Mouse (Mus musculus): ENCODE measurements around the gene Abcg2. TPM values are rescaled to one million over a fixed set of nuclear protein-coding genes. Genes with fewer than 3 reads are reported as not detected.
"Not testable (repeated sequence)": the region's sequence is repeated elsewhere in the genome, so short reads cannot be mapped to it uniquely, and the experiment has no call there.

Abcg2 gene
- total and polyA plus RNA-seq, 3 experiments: 16.6 to 39.9 (median 25.0) TPM

- Histone ChIP-seq H3K27ac (ENCODE audit: insufficient read depth, low read depth) (no peak overlapping the region), H3K79me2 (replicated peaks; ENCODE audit: control insufficient read depth, extremely low read depth, insufficient read depth, poor library complexity, severe bottlenecking) (no peaks in the 10 kb centered on the region), H3K27me3 (replicated peaks) (no peaks in the 10 kb centered on the region), H3K9ac (ENCODE audit: insufficient read depth, low read depth) (no peak overlapping the region), H3K4me1 (ENCODE audit: control insufficient read depth in 1 of 2, insufficient read depth in 2 of 2) (no peaks in the 10 kb centered on the region), H3K36me3 (replicated peaks in 1 of 2; ENCODE audit: control insufficient read depth in 1 of 2, insufficient read depth in 1 of 2, low read length in 1 of 2) (no peaks in the 10 kb centered on the region), H3K9me3 (replicated peaks; ENCODE audit: low read length) (no peaks in the 10 kb centered on the region), H3K4me3 (replicated peaks in 1 of 3; ENCODE audit: low read depth in 2 of 3, low read length in 2 of 3, poor library complexity in 1 of 3) (no peak overlapping the region), H3K4me2 (ENCODE audit: insufficient read depth, low read depth, poor library complexity, severe bottlenecking) (no peak overlapping the region)
- in situ Hi-C loops (cut with MboI; ENCODE audit: low pct_ligation_motif_present, low pct_unique_long_range_greater_than_20kb, low sequenced_read_pairs): no loop called here
- dilution Hi-C loops (cut with MboI; ENCODE audit: extremely low pct_ligation_motif_present, extremely low pct_unique_long_range_greater_than_20kb, low sequenced_read_pairs): no loop called here
- DNase-seq (ENCODE audit: extremely low read depth): peak; percentile 65
- TF ChIP-seq CTCF (conservative IDR thresholded peaks at IDR 0.05 in 1 of 2, IDR thresholded peaks at IDR 0.05 in 1 of 2; ENCODE audit: low read depth in 2 of 2, low read length in 2 of 2) (peak; percentile 74 to 75; a peak in 3 of 4 replicates), SMC3 (IDR thresholded peaks at IDR 0.05; ENCODE audit: low read depth, low read length) (peak; percentile 66), CHD2 (IDR thresholded peaks at IDR 0.05; ENCODE audit: low read length) (no peak), MYC (IDR thresholded peaks at IDR 0.05; ENCODE audit: low read depth, low read length) (no peak), NRF1 (IDR thresholded peaks at IDR 0.05; ENCODE audit: low read depth, low read length) (no peak), USF1 (IDR thresholded peaks at IDR 0.05; ENCODE audit: low read depth, low read length) (no peak), ZNF384 (IDR thresholded peaks at IDR 0.05; ENCODE audit: low read depth, low read length) (peak; percentile 38; the same call in 1 of the 2 replicates), E2F4 (IDR thresholded peaks at IDR 0.05; ENCODE audit: insufficient replicate concordance, low read depth, low read length) (no peak), RAD21 (IDR thresholded peaks at IDR 0.05; ENCODE audit: low read depth, low read length) (peak; percentile 48), ETS1 (conservative IDR thresholded peaks at IDR 0.05; ENCODE audit: low read depth, low read length) (no peak)
Observed at GRCm38 (mm10) chr6:58546816-58547215, 37.5 kb upstream of the Abcg2 start.

GRCm38 (mm10) chr6:58553812-58554211, 30.5 kb upstream of the Abcg2 start:
- in situ Hi-C loops (cut with MboI; ENCODE audit: low pct_ligation_motif_present, low pct_unique_long_range_greater_than_20kb, low sequenced_read_pairs); H3K27me3 ChIP-seq (replicated peaks); DNase-seq (ENCODE audit: extremely low read depth); H3K9ac ChIP-seq (ENCODE audit: insufficient read depth, low read depth); H3K4me3 ChIP-seq (replicated peaks in 1 of 3; ENCODE audit: low read depth in 2 of 3, low read length in 2 of 3, poor library complexity in 1 of 3); H3K4me2 ChIP-seq (ENCODE audit: insufficient read depth, low read depth, poor library complexity, severe bottlenecking); H3K79me2 ChIP-seq (replicated peaks; ENCODE audit: control insufficient read depth, extremely low read depth, insufficient read depth, poor library complexity, severe bottlenecking); dilution Hi-C loops (cut with MboI; ENCODE audit: extremely low pct_ligation_motif_present, extremely low pct_unique_long_range_greater_than_20kb, low sequenced_read_pairs); H3K9me3 ChIP-seq (replicated peaks; ENCODE audit: low read length); H3K4me1 ChIP-seq (ENCODE audit: control insufficient read depth in 1 of 2, insufficient read depth in 2 of 2); H3K27ac ChIP-seq (ENCODE audit: insufficient read depth, low read depth); H3K36me3 ChIP-seq (replicated peaks in 1 of 2; ENCODE audit: control insufficient read depth in 1 of 2, insufficient read depth in 1 of 2, low read length in 1 of 2): not testable (repeated sequence)
- peak; percentile 95 for TF ChIP-seq MAFK (IDR thresholded peaks at IDR 0.05; ENCODE audit: insufficient replicate concordance, low read length)

- H3K27me3 ChIP-seq (replicated peaks); H3K79me2 ChIP-seq (replicated peaks; ENCODE audit: control insufficient read depth, extremely low read depth, insufficient read depth, poor library complexity, severe bottlenecking); H3K36me3 ChIP-seq (replicated peaks in 1 of 2; ENCODE audit: control insufficient read depth in 1 of 2, insufficient read depth in 1 of 2, low read length in 1 of 2); H3K4me2 ChIP-seq (ENCODE audit: insufficient read depth, low read depth, poor library complexity, severe bottlenecking); DNase-seq (ENCODE audit: extremely low read depth); H3K9me3 ChIP-seq (replicated peaks; ENCODE audit: low read length); in situ Hi-C loops (cut with MboI; ENCODE audit: low pct_ligation_motif_present, low pct_unique_long_range_greater_than_20kb, low sequenced_read_pairs); H3K27ac ChIP-seq (ENCODE audit: insufficient read depth, low read depth); H3K4me3 ChIP-seq (replicated peaks in 1 of 3; ENCODE audit: low read depth in 2 of 3, low read length in 2 of 3, poor library complexity in 1 of 3); H3K9ac ChIP-seq (ENCODE audit: insufficient read depth, low read depth); H3K4me1 ChIP-seq (ENCODE audit: control insufficient read depth in 1 of 2, insufficient read depth in 2 of 2); dilution Hi-C loops (cut with MboI; ENCODE audit: extremely low pct_ligation_motif_present, extremely low pct_unique_long_range_greater_than_20kb, low sequenced_read_pairs): not testable (repeated sequence)
Observed at GRCm38 (mm10) chr6:58593987-58594844, 9.9 kb downstream of the Abcg2 start.

GRCm38 (mm10) chr6:58595639-58596293, 11.4 kb downstream of the Abcg2 start:
- DNase-seq (ENCODE audit: extremely low read depth); in situ Hi-C loops (cut with MboI; ENCODE audit: low pct_ligation_motif_present, low pct_unique_long_range_greater_than_20kb, low sequenced_read_pairs); H3K9me3 ChIP-seq (replicated peaks; ENCODE audit: low read length); H3K4me1 ChIP-seq (ENCODE audit: control insufficient read depth in 1 of 2, insufficient read depth in 2 of 2); H3K27me3 ChIP-seq (replicated peaks); H3K27ac ChIP-seq (ENCODE audit: insufficient read depth, low read depth); H3K79me2 ChIP-seq (replicated peaks; ENCODE audit: control insufficient read depth, extremely low read depth, insufficient read depth, poor library complexity, severe bottlenecking); H3K36me3 ChIP-seq (replicated peaks in 1 of 2; ENCODE audit: control insufficient read depth in 1 of 2, insufficient read depth in 1 of 2, low read length in 1 of 2); dilution Hi-C loops (cut with MboI; ENCODE audit: extremely low pct_ligation_motif_present, extremely low pct_unique_long_range_greater_than_20kb, low sequenced_read_pairs): not testable (repeated sequence)
- Histone ChIP-seq H3K4me3 (replicated peaks in 1 of 3; ENCODE audit: low read depth in 2 of 3, low read length in 2 of 3, poor library complexity in 1 of 3) (peak overlapping the region in 2 of 3 experiments; percentile 44 to 45), H3K9ac (ENCODE audit: insufficient read depth, low read depth) (peak overlapping the region; percentile 36), H3K4me2 (ENCODE audit: insufficient read depth, low read depth, poor library complexity, severe bottlenecking) (peak overlapping the region; percentile 30)

Data from CH12.LX (cell line).